Mouse (Mus musculus): ENCODE results near the gene Stambpl1.

GRCm38 (mm10) chr19:34193149-34193548, 1.1 kb downstream of the Stambpl1 start:
- TF ChIP-seq CTCF (IDR thresholded peaks at IDR 0.05; ENCODE audit: low read depth) (no peak), EP300 (IDR thresholded peaks at IDR 0.05; ENCODE audit: low read depth) (no peak)
